Mouse (Mus musculus): ENCODE measurements around the gene Anapc11. TPM values are rescaled to one million over a fixed set of nuclear protein-coding genes. Genes with fewer than 3 reads are reported as not detected.
"Not testable (repeated sequence)": the region's sequence is repeated elsewhere in the genome, so short reads cannot be mapped to it uniquely, and the experiment has no call there.

Anapc11 gene
- polyA plus RNA-seq, 1 experiment = 137 TPM

DNA sequence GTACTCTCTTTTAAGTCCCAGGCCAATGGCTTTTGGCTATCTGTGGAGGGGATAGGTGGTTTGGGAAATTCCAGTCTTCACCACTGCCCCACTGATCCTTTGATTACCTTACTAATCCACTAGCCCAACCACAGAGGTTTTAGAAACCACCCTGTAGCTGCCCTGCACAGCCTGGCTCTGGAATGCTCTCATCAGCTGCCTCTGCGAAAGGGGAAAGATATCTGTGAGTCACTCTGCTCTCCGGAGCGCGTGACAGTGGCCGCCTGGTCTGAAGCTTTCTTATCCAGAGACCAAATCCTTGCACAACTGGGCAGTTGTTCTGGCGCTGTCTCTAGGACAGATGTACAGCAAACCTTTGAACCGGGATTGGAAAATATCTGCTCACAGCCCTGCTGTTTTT, 43.4 kb upstream of the Anapc11 start:
- Histone ChIP-seq H3K27me3 (replicated peaks; ENCODE audit: control insufficient read depth, insufficient read depth, low read length) (no peaks in the 10 kb centered on the region), H3K27ac (ENCODE audit: insufficient read depth, low read depth, low read length) (no peak overlapping the region), H3K36me3 (ENCODE audit: control insufficient read depth, insufficient read depth, low read length) (no peaks in the 10 kb centered on the region), H3K4me1 (ENCODE audit: control insufficient read depth, insufficient read depth, low read length) (peaks cover 7% of the 10 kb centered on the region; the same call in 1 of the 2 replicates), H3K4me3 (ENCODE audit: insufficient read depth, low read depth, low read length) (no peak overlapping the region)
- WGBS = 82% methylated on average over 7 of the region's 7 CpGs
- TF ChIP-seq CTCF (conservative IDR thresholded peaks at IDR 0.05; ENCODE audit: insufficient read depth, insufficient read length, low read depth, low read length) = no peak
- TF ChIP-seq POLR2A (IDR thresholded peaks at IDR 0.05; ENCODE audit: low read depth, low read length) = no peak
- DNase-seq = no peak

DNA sequence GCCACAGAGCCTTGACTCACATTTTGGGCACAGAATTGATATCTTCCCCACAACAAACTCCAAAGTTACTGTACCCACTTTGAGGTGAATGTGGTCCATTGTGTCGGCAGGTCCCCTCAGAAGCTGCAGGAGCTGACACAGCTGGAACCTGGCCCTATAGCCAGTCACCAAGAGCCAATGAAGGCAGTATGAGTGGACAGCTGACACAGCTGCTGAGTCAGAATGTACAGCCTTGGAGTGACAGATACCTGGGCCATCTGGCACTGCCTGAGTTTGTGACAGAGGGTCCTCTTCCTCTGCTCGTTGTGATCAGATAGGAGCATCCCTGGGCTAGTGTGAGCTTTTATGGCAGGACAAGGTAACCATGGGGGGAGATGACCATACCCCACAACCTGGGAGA, 43.0 kb upstream of the Anapc11 start:
- no peak overlapping the region for H3K4me3 ChIP-seq (ENCODE audit: insufficient read depth, low read depth, low read length)
- H3K4me1 ChIP-seq (ENCODE audit: control insufficient read depth, insufficient read depth, low read length) = 0 out of 2 replicates have a peak, but pooled peaks cover 3% of the 10 kb centered on the region
- WGBS = 89% methylated on average over 2 of the region's 2 CpGs
- no peaks in the 10 kb centered on the region for H3K27me3 ChIP-seq (replicated peaks; ENCODE audit: control insufficient read depth, insufficient read depth, low read length)
- no peak overlapping the region for H3K27ac ChIP-seq (ENCODE audit: insufficient read depth, low read depth, low read length)
- TF ChIP-seq POLR2A (IDR thresholded peaks at IDR 0.05; ENCODE audit: low read depth, low read length) = no peak
- no peak for TF ChIP-seq CTCF (conservative IDR thresholded peaks at IDR 0.05; ENCODE audit: insufficient read depth, insufficient read length, low read depth, low read length)
- DNase-seq = no peak
- no peaks in the 10 kb centered on the region for H3K36me3 ChIP-seq (ENCODE audit: control insufficient read depth, insufficient read depth, low read length)

DNA sequence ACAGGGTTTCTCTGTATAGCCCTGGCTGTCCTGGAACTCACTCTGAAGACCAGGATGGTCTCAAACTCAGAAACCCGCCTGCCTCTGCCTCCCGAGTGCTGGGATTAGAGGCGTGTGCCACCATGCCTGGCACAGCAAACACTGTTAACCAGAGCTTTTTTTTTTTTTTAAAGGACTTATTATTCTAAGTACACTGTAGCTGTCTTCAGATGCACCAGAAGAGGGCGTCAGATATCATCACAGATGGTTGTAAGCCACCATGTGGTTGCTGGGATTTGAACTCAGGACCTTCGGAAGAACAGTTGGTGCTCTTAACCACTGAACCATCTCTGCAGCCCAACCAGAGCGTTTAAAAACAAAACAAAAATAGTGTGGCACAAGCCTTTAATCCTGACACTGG, 39.4 kb upstream of the Anapc11 start:
- H3K27ac ChIP-seq (ENCODE audit: insufficient read depth, low read depth, low read length) = not testable (repeated sequence)

DNA sequence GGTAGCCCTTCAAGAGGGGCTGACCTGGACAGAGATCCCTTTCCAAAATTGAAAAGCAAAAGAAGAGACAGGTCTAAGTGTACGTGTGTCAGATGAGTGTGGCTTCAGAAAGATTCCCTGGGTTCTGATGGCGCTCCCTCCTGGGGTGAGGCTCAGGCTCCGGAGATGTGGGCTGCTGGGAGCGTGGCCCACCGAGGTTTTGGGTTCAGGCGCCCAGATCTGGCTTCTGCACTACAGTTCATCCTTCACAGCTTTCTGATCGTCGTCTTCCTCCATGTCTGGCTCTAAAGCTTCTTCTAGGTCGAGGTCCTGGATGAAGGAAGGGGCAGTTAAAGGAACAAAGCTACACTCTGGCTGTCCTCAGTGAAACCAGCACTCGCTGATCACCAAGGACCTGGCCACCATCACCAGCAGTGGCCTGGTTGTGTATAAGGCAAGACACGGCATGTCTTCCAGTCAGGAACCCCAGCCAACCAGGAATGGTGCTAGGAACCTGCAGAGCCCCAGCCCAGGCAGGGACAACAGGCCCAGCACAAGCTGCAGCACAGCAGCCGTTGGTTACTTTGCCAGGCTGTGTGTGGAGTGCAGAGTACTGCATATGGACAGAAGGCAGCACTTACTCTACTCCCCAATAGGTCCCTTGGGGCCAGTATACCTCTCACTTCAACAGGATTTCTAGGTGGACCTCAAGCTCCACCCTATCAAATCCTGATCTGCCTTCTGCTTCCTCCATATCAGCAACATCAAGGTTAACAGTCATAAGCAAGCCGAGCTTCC, 37.1 kb upstream of the Anapc11 start:
- peaks cover 8% of the 10 kb centered on the region for H3K36me3 ChIP-seq (ENCODE audit: control insufficient read depth, insufficient read depth, low read length)
- no peaks in the 10 kb centered on the region for H3K4me1 ChIP-seq (ENCODE audit: control insufficient read depth, insufficient read depth, low read length)
- no peak for DNase-seq
- 91% methylated on average over 13 of the region's 13 CpGs for WGBS
- no peak overlapping the region for H3K4me3 ChIP-seq (ENCODE audit: insufficient read depth, low read depth, low read length)
- no peak overlapping the region for H3K27ac ChIP-seq (ENCODE audit: insufficient read depth, low read depth, low read length)
- H3K27me3 ChIP-seq (replicated peaks; ENCODE audit: control insufficient read depth, insufficient read depth, low read length) = no peaks in the 10 kb centered on the region
- TF ChIP-seq POLR2A (IDR thresholded peaks at IDR 0.05; ENCODE audit: low read depth, low read length) (no peak), CTCF (conservative IDR thresholded peaks at IDR 0.05; ENCODE audit: insufficient read depth, insufficient read length, low read depth, low read length) (no peak)

More for the DNA sequence above, 39.4 kb upstream of the Anapc11 start:
- not testable (repeated sequence) for DNase-seq; H3K36me3 ChIP-seq (ENCODE audit: control insufficient read depth, insufficient read depth, low read length); H3K4me1 ChIP-seq (ENCODE audit: control insufficient read depth, insufficient read depth, low read length); H3K4me3 ChIP-seq (ENCODE audit: insufficient read depth, low read depth, low read length); H3K27me3 ChIP-seq (replicated peaks; ENCODE audit: control insufficient read depth, insufficient read depth, low read length)
- WGBS = 88% methylated on average over 6 of the region's 6 CpGs

DNA sequence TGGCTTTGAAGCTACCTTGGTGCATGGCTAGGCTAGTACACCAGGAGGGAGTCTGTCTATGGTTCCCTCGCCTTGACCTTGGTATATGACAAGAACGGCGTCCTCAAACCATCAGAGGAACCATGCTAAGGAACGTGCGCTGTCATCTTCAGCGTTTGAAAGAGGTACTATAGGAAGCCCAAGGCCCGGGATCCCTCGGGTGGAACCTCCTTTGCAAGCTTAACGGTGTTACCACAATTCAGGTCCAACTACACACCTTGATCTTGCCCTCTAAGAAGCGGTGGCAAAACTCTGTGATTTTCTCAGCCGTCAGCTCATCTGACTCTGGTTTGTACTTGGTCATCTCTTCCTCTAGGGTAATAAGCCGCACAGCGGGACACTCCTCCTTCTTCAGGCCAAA, 35.3 kb upstream of the Anapc11 start:
- 93% methylated on average over 13 of the region's 13 CpGs for WGBS

DNA sequence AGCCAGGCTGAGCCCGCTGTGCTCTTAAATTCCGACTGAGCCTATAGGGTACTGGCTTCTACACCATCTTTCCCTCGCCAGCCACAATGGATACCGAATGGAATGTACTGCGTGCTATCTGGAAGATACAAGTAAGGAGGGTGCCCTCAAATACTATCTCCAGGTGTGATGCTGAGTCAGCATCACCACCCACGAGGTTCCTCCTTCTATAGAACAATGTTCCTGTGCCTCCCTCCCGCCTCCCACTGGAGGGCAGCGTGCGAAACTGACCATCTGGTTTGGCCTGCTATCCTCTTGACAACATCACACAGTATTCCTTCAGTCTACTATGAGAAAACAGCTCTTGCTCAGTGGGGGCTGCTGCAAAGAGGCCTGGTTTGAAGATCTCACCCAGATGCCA, 33.1 kb upstream of the Anapc11 start:
- Histone ChIP-seq H3K27me3 (replicated peaks; ENCODE audit: control insufficient read depth, insufficient read depth, low read length) (no peaks in the 10 kb centered on the region), H3K27ac (ENCODE audit: insufficient read depth, low read depth, low read length) (no peak overlapping the region), H3K4me1 (ENCODE audit: control insufficient read depth, insufficient read depth, low read length) (no peaks in the 10 kb centered on the region), H3K36me3 (ENCODE audit: control insufficient read depth, insufficient read depth, low read length) (peaks cover 14% of the 10 kb centered on the region), H3K4me3 (ENCODE audit: insufficient read depth, low read depth, low read length) (no peak overlapping the region)
- 0 out of 2 replicates have a peak, but pooled peaks have one; percentile 0 for TF ChIP-seq CTCF (conservative IDR thresholded peaks at IDR 0.05; ENCODE audit: insufficient read depth, insufficient read length, low read depth, low read length)
- no peak for TF ChIP-seq POLR2A (IDR thresholded peaks at IDR 0.05; ENCODE audit: low read depth, low read length)
- 83% methylated on average over 9 of the region's 9 CpGs for WGBS
- no peak for DNase-seq

More for the DNA sequence above, 35.3 kb upstream of the Anapc11 start:
- Histone ChIP-seq H3K27ac (ENCODE audit: insufficient read depth, low read depth, low read length) (no peak overlapping the region), H3K36me3 (ENCODE audit: control insufficient read depth, insufficient read depth, low read length) (peaks cover 11% of the 10 kb centered on the region), H3K4me1 (ENCODE audit: control insufficient read depth, insufficient read depth, low read length) (no peaks in the 10 kb centered on the region), H3K27me3 (replicated peaks; ENCODE audit: control insufficient read depth, insufficient read depth, low read length) (no peaks in the 10 kb centered on the region), H3K4me3 (ENCODE audit: insufficient read depth, low read depth, low read length) (no peak overlapping the region)
- no peak for DNase-seq
- no peak for TF ChIP-seq CTCF (conservative IDR thresholded peaks at IDR 0.05; ENCODE audit: insufficient read depth, insufficient read length, low read depth, low read length)
- TF ChIP-seq POLR2A (IDR thresholded peaks at IDR 0.05; ENCODE audit: low read depth, low read length) = no peak

DNA sequence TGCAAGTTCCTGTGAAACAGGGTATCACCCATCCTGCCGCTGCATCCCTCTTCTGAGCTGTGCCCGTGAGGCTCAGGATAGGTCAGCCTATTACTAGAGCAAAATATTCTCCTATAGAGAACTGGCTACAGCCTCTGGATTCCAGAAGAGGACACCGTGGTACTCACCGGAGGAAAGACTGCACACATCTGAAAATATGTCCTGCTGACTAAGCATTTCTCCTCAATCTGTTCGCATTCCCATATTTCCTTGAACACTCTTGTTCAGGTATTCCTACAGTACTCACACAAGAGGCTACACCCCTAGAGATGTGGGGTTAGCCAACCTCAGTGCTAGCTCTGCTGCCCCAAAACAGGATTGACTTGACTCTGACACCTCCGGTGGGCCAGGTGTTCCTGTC, 29.9 kb upstream of the Anapc11 start:
- peaks cover 6% of the 10 kb centered on the region for H3K36me3 ChIP-seq (ENCODE audit: control insufficient read depth, insufficient read depth, low read length)

More for the DNA sequence above, 29.9 kb upstream of the Anapc11 start:
- Histone ChIP-seq H3K27ac (ENCODE audit: insufficient read depth, low read depth, low read length) (no peak overlapping the region), H3K27me3 (replicated peaks; ENCODE audit: control insufficient read depth, insufficient read depth, low read length) (no peaks in the 10 kb centered on the region), H3K4me1 (ENCODE audit: control insufficient read depth, insufficient read depth, low read length) (peaks cover 8% of the 10 kb centered on the region; the same call in 1 of the 2 replicates), H3K4me3 (ENCODE audit: insufficient read depth, low read depth, low read length) (no peak overlapping the region)
- 75% methylated on average over 6 of the region's 6 CpGs for WGBS
- no peak for DNase-seq
- no peak for TF ChIP-seq CTCF (conservative IDR thresholded peaks at IDR 0.05; ENCODE audit: insufficient read depth, insufficient read length, low read depth, low read length)
- no peak for TF ChIP-seq POLR2A (IDR thresholded peaks at IDR 0.05; ENCODE audit: low read depth, low read length)
